Mouse (Mus musculus) heart, embryonic 15.5 days (tissue): ENCODE data around the gene Cend1. TPM values are rescaled to one million over a fixed set of nuclear protein-coding genes. Genes with fewer than 3 reads are reported as not detected.
"Not testable (repeated sequence)": the region's sequence is repeated elsewhere in the genome, so short reads cannot be mapped to it uniquely, and the experiment has no call there.

Source experiments
- ATAC-seq: fragments of 200-750 bp; cut with Nextera tagmentation; replicated peaks from 2 replicates; pipeline ENCODE4 v1.8.0; 2017; ENCODE audit warnings: low read depth, moderate TSS enrichment; ENCODE audit not compliant: insufficient number of reproducible peaks, insufficient read depth, low FRiP score
- H3K27ac ChIP-seq: fragments of 300-500 bp; sonication (generic); 2 replicates; pipeline ENCODE4 v1.5.1; 2015; ENCODE audit warnings: mild to moderate bottlenecking, inconsistent platforms
- H3K27me3 ChIP-seq: fragments of 300-500 bp; sonication (generic); 2 replicates; pipeline ENCODE4 v1.6.1; 2015; ENCODE audit warnings: inconsistent platforms
- H3K36me3 ChIP-seq: fragments of 300-500 bp; sonication (generic); 2 replicates; pipeline ENCODE4 v1.6.1; 2015; ENCODE audit warnings: mild to moderate bottlenecking, inconsistent platforms
- H3K4me1 ChIP-seq: fragments of 300-500 bp; sonication (generic); replicated peaks from 2 replicates; pipeline ENCODE4 v1.6.1; 2015; ENCODE audit warnings: inconsistent platforms
- H3K4me2 ChIP-seq: fragments of 300-500 bp; sonication (generic); 2 replicates; pipeline ENCODE4 v1.6.1; 2015; ENCODE audit warnings: inconsistent platforms, mild to moderate bottlenecking, moderate library complexity
- H3K4me3 ChIP-seq: fragments of 300-500 bp; sonication (generic); 2 replicates; pipeline ENCODE4 v1.5.1; 2015; ENCODE audit warnings: mild to moderate bottlenecking, inconsistent platforms
- H3K9ac ChIP-seq: fragments of 300-500 bp; sonication (generic); 2 replicates; pipeline ENCODE4 v1.6.1; 2015; ENCODE audit warnings: mild to moderate bottlenecking, inconsistent platforms
- H3K9me3 ChIP-seq: fragments of 300-500 bp; sonication (generic); replicated peaks from 2 replicates; pipeline ENCODE4 v1.6.1; 2016; ENCODE audit warnings: inconsistent platforms
- WGBS: fragments of 180-500 bp; shearing (Covaris S2); methylation state at CpG from one replicate; pipeline ENCODE4 v1.1.7; 2015; ENCODE audit warnings: mixed read lengths; 5-methylcytosine and 5-hydroxymethylcytosine counted together
- polyA plus RNA-seq: library from polyadenylated mRNA; unstranded; fragments of >200 nt; fragmentation: Nextera tagmentation; extraction: Ambion mirVana; gene quantifications from 2 replicates; pipeline ENCODE4 v1.2.1, GENCODE M21; 2015

Gene Cend1
- polyA plus RNA-seq, 1 experiment from 2014 or later: 4.5 TPM

- WGBS: 2% methylated on average over 23 of the region's 23 CpGs
- Histone ChIP-seq H3K4me1 (peaks cover 22% of the 10 kb centered on the region), H3K27ac (peak overlapping the region; percentile 94), H3K9me3 (no peaks in the 10 kb centered on the region), H3K27me3 (peaks cover under 1% of the 10 kb centered on the region), H3K4me2 (peak overlapping the region; percentile 91), H3K9ac (peak overlapping the region; percentile 77), H3K4me3 (peak overlapping the region; percentile 75), H3K36me3 (peaks cover 26% of the 10 kb centered on the region)
- ATAC-seq: peak; percentile 60
These were observed 26.5 kb upstream of the Cend1 start for GRCm38 (mm10) chr7:141455610-141456314.

GRCm38 (mm10) chr7:141454967-141455551 is 25.8 kb upstream of the Cend1 start, which contains the start of gene Pnpla2:
TSS of gene Pnpla2 (plus strand) at chr7:141455198.
- peak within 1 kb of the TSS; percentile 77 for H3K9ac ChIP-seq
- H3K4me3 ChIP-seq: peak within 1 kb of the TSS; percentile 75
- no peaks in the 10 kb centered on the region for H3K27me3 ChIP-seq
- H3K4me2 ChIP-seq: peak within 1 kb of the TSS; percentile 91
- peak within 1 kb of the TSS; percentile 94 for H3K27ac ChIP-seq
- under 1% methylated on average over 45 of the region's 45 CpGs for WGBS
- no peaks in the 10 kb centered on the region for H3K9me3 ChIP-seq
- peaks cover 32% of the 10 kb centered on the region for H3K36me3 ChIP-seq
- H3K4me1 ChIP-seq: peaks cover 21% of the 10 kb centered on the region
- peak; percentile 84 for ATAC-seq

- ATAC-seq: no peak
- Histone ChIP-seq H3K4me3 (no peak overlapping the region), H3K27me3 (no peaks in the 10 kb centered on the region), H3K27ac (no peak overlapping the region), H3K4me2 (no peak overlapping the region), H3K9me3 (no peaks in the 10 kb centered on the region), H3K36me3 (peaks cover 35% of the 10 kb centered on the region), H3K9ac (no peak overlapping the region), H3K4me1 (peaks cover 23% of the 10 kb centered on the region)
- 75% methylated on average over 2 of the region's 2 CpGs for WGBS
These were observed 24.3 kb upstream of the Cend1 start for GRCm38 (mm10) chr7:141453636-141454035.

- H3K4me2 ChIP-seq: no peak overlapping the region
- no peaks in the 10 kb centered on the region for H3K9me3 ChIP-seq
- ATAC-seq: no peak
- peaks cover 35% of the 10 kb centered on the region for H3K36me3 ChIP-seq
- no peak overlapping the region for H3K9ac ChIP-seq
- peaks cover 27% of the 10 kb centered on the region for H3K4me1 ChIP-seq
- no peak overlapping the region for H3K27ac ChIP-seq
- H3K27me3 ChIP-seq: no peaks in the 10 kb centered on the region
- no peak overlapping the region for H3K4me3 ChIP-seq
These were observed 22.6 kb upstream of the Cend1 start for GRCm38 (mm10) chr7:141451928-141452327.

- peak within 1 kb of the TSS; percentile 90 for H3K9ac ChIP-seq
- no peaks in the 10 kb centered on the region for H3K27me3 ChIP-seq
- peaks cover 35% of the 10 kb centered on the region for H3K36me3 ChIP-seq
- peak within 1 kb of the TSS; percentile 82 for H3K27ac ChIP-seq
- under 1% methylated on average over 63 of the region's 63 CpGs for WGBS
- H3K4me2 ChIP-seq: peak within 1 kb of the TSS; percentile 65
- peak within 1 kb of the TSS; percentile 78 for H3K4me3 ChIP-seq
- H3K9me3 ChIP-seq: no peaks in the 10 kb centered on the region
- peak; percentile 88 for ATAC-seq
- H3K4me1 ChIP-seq: peaks cover 33% of the 10 kb centered on the region
These were observed 18.1 kb upstream of the Cend1 start, which contains the start of gene Rplp2 for GRCm38 (mm10) chr7:141447110-141447991. TSS of gene Rplp2 (plus strand) at chr7:141447370.

GRCm38 (mm10) chr7:141446374-141446773 is 17.1 kb upstream of the Cend1 start:
- not testable (repeated sequence) for H3K9ac ChIP-seq, H3K27ac ChIP-seq, ATAC-seq, H3K27me3 ChIP-seq, H3K9me3 ChIP-seq, H3K4me3 ChIP-seq
- H3K4me2 ChIP-seq: peak overlapping the region; percentile 65
- H3K4me1 ChIP-seq: peaks cover 37% of the 10 kb centered on the region
- 80% methylated on average over 3 of the region's 3 CpGs for WGBS
- H3K36me3 ChIP-seq: peaks cover 25% of the 10 kb centered on the region; the same call in 1 of the 2 replicates

- Histone ChIP-seq H3K36me3 (peaks cover 9% of the 10 kb centered on the region; the same call in 1 of the 2 replicates), H3K4me1 (peaks cover 47% of the 10 kb centered on the region), H3K4me2 (peak within 1 kb of the TSS; percentile 92), H3K9ac (peak within 1 kb of the TSS; percentile 65), H3K27me3 (no peaks in the 10 kb centered on the region), H3K9me3 (no peaks in the 10 kb centered on the region), H3K27ac (peak within 1 kb of the TSS; percentile 70), H3K4me3 (peak within 1 kb of the TSS; percentile 60)
- peak; percentile 45; the same call in 1 of the 2 replicates for ATAC-seq
- under 1% methylated on average over 25 of the region's 25 CpGs for WGBS
These were observed 14.5 kb upstream of the Cend1 start, which contains the start of gene Pidd1 for GRCm38 (mm10) chr7:141443828-141444237. TSS of gene Pidd1 (minus strand) at chr7:141444025.

GRCm38 (mm10) chr7:141443081-141443821 is 14.0 kb upstream of the Cend1 start:
- no peaks in the 10 kb centered on the region for H3K27me3 ChIP-seq
- H3K9me3 ChIP-seq: no peaks in the 10 kb centered on the region
- peak overlapping the region; percentile 92 for H3K4me2 ChIP-seq
- H3K4me3 ChIP-seq: peak overlapping the region; percentile 60
- peaks cover 12% of the 10 kb centered on the region for H3K36me3 ChIP-seq
- H3K27ac ChIP-seq: peak overlapping the region; percentile 54
- 17% methylated on average over 12 of the region's 12 CpGs for WGBS
- ATAC-seq: no peak
- peak overlapping the region; percentile 65 for H3K9ac ChIP-seq
- H3K4me1 ChIP-seq: peaks cover 41% of the 10 kb centered on the region

GRCm38 (mm10) chr7:141442199-141442598 is 12.9 kb upstream of the Cend1 start:
- Histone ChIP-seq H3K27me3 (no peaks in the 10 kb centered on the region), H3K27ac (no peak overlapping the region), H3K4me1 (peaks cover 43% of the 10 kb centered on the region), H3K4me3 (0 out of 2 replicates have a peak overlapping the region, but pooled peaks have one; percentile 60), H3K36me3 (peaks cover 14% of the 10 kb centered on the region), H3K9ac (no peak overlapping the region), H3K4me2 (peak overlapping the region; percentile 92), H3K9me3 (no peaks in the 10 kb centered on the region)
- ATAC-seq: no peak
- 93% methylated on average over 13 of the region's 13 CpGs for WGBS

- Histone ChIP-seq H3K9ac (no peak overlapping the region), H3K36me3 (peaks cover 14% of the 10 kb centered on the region), H3K27me3 (no peaks in the 10 kb centered on the region), H3K9me3 (no peaks in the 10 kb centered on the region), H3K4me1 (peaks cover 46% of the 10 kb centered on the region), H3K4me3 (no peak overlapping the region), H3K4me2 (no peak overlapping the region; the same call in 1 of the 2 replicates), H3K27ac (no peak overlapping the region)
- no peak for ATAC-seq
- WGBS: 94% methylated on average over 9 of the region's 9 CpGs
These were observed 12.2 kb upstream of the Cend1 start for GRCm38 (mm10) chr7:141441460-141441859.
